Mouse (Mus musculus) lung, embryonic 14.5 days (tissue): ENCODE results near the gene Golt1a. TPM values are rescaled to one million over a fixed set of nuclear protein-coding genes. Genes with fewer than 3 reads are reported as not detected.

ENCODE experiments used
- ATAC-seq: fragments of 200-750 bp; cut with Nextera tagmentation; 2 replicates; pipeline ENCODE4 v1.8.0; 2017; ENCODE audit warnings: mild to moderate bottlenecking, moderate TSS enrichment, moderate library complexity; ENCODE audit not compliant: insufficient read depth
- DNase-seq: peaks from one replicate; pipeline ENCODE4 v3.0.0-alpha.2; 2015
- H3K27ac ChIP-seq: fragments of 300-500 bp; sonication (generic); 2 replicates; pipeline ENCODE4 v1.5.1; 2014; ENCODE audit warnings: low read depth, mild to moderate bottlenecking, moderate library complexity
- H3K27me3 ChIP-seq: fragments of 300-500 bp; sonication (generic); 2 replicates; pipeline ENCODE4 v1.6.1; 2014; ENCODE audit warnings: low read length, control low read depth; ENCODE audit not compliant: insufficient read depth
- H3K36me3 ChIP-seq: fragments of 300-500 bp; sonication (generic); 2 replicates; pipeline ENCODE4 v1.6.1; 2014; ENCODE audit warnings: control low read depth; ENCODE audit not compliant: insufficient read depth
- H3K4me1 ChIP-seq: fragments of 300-500 bp; sonication (generic); 2 replicates; pipeline ENCODE4 v1.6.1; 2014; ENCODE audit warnings: antibody characterized with exemption, control low read depth; ENCODE audit not compliant: insufficient read depth
- H3K4me2 ChIP-seq: fragments of 300-500 bp; sonication (generic); 2 replicates; pipeline ENCODE4 v1.6.1; 2014; ENCODE audit warnings: mild to moderate bottlenecking
- H3K4me3 ChIP-seq: fragments of 300-500 bp; sonication (generic); 2 replicates; pipeline ENCODE4 v1.5.1; 2014; ENCODE audit warnings: low read depth, low read length
- H3K9ac ChIP-seq: fragments of 300-500 bp; sonication (generic); 2 replicates; pipeline ENCODE4 v1.6.1; 2014
- H3K9me3 ChIP-seq: fragments of 300-500 bp; sonication (generic); 2 replicates; pipeline ENCODE4 v1.6.1; 2016; ENCODE audit warnings: low read depth, low read length, control low read depth
- CTCF ChIP-seq: IDR thresholded peaks from 2 replicates; pipeline ENCODE4 v1.5.1; 2016; ENCODE audit warnings: antibody characterized with exemption, low read depth
- WGBS: fragments of 180-500 bp; shearing (Covaris S2); extraction: QIAGEN DNeasy Blood & Tissue Kit; methylation state at CpG from one replicate; pipeline ENCODE4 v1.1.7; 2014; 5-methylcytosine and 5-hydroxymethylcytosine counted together
- polyA plus RNA-seq: library from polyadenylated mRNA; unstranded; fragments of >200 nt; fragmentation: Nextera tagmentation; extraction: Ambion mirVana; gene quantifications from 2 replicates; pipeline ENCODE4 v1.2.1, GENCODE M21; 2014

Golt1a gene
- polyA plus RNA-seq, 1 experiment from 2014 or later, result 0.55 TPM

DNA sequence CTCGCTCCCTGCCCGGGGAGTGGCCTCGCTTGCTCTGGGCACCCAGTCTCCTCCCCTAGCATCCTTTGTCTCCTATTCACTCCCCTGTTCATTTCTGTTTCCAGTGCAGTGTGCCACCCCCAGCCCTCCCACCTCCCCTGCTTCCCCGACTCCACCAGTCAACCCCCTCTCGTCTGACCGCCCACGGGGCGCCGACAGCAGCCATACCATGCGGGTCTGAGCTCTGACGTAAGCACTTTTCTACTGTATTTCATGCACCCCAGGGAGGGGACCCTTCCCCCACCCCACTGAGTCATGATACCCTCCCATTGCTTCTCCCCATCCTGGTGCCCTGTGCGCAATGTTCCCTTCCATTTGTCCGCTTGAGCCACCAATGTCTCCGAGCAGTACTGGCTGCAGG lies 10.8 kb upstream of the Golt1a start:
- no peak overlapping the region for H3K4me3 ChIP-seq
- WGBS, result 52% methylated on average over 14 of the region's 14 CpGs
- no peaks in the 10 kb centered on the region; the same call in 1 of the 2 replicates for H3K27me3 ChIP-seq
- no peak for TF ChIP-seq CTCF
- no peaks in the 10 kb centered on the region for H3K9me3 ChIP-seq
- DNase-seq (no peak), ATAC-seq (no peak)
- H3K9ac ChIP-seq, result no peak overlapping the region
- no peak overlapping the region for H3K27ac ChIP-seq
- no peak overlapping the region for H3K4me2 ChIP-seq
- H3K4me1 ChIP-seq, result peaks cover 10% of the 10 kb centered on the region; the same call in 1 of the 2 replicates
- H3K36me3 ChIP-seq, result no peaks in the 10 kb centered on the region

- H3K9ac ChIP-seq, result no peak overlapping the region
- H3K36me3 ChIP-seq, result no peaks in the 10 kb centered on the region
- H3K9me3 ChIP-seq, result no peaks in the 10 kb centered on the region
- 12% methylated on average over 3 of the region's 3 CpGs for WGBS
- no peak overlapping the region for H3K4me2 ChIP-seq
- H3K27ac ChIP-seq, result peak overlapping the region; percentile 86
- ATAC-seq (peak; percentile 93), DNase-seq (peak; percentile 94)
- no peak for TF ChIP-seq CTCF
- no peaks in the 10 kb centered on the region; the same call in 1 of the 2 replicates for H3K27me3 ChIP-seq
- peaks cover 10% of the 10 kb centered on the region; the same call in 1 of the 2 replicates for H3K4me1 ChIP-seq
- H3K4me3 ChIP-seq, result no peak overlapping the region
These were observed 7.1 kb upstream of the Golt1a start for GRCm38 (mm10) chr1:133302540-133302939.

DNA sequence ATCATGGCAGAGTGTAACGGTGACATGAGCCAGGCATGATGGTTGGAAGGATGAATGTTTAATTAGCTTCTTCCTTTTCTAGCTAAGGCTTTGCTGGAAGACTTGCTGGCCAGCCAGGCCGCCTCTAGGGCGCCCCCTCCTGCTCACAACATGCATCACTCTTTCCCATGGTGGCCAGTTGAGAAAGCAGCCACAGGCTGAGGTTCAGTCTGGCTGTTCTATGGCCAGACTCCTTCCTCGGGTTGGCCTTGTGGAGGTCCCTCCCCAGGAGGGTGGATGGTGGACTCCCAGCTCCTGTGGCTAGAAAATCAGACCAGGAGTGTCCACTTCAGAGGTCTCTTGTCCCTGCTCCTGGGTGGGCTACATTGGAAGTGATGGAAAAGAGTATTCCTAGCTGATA lies 2.8 kb upstream of the Golt1a start:
- Histone ChIP-seq H3K27ac (no peak overlapping the region), H3K9me3 (no peaks in the 10 kb centered on the region), H3K4me3 (no peak overlapping the region), H3K4me2 (no peak overlapping the region), H3K4me1 (peaks cover 8% of the 10 kb centered on the region; the same call in 1 of the 2 replicates), H3K27me3 (no peaks in the 10 kb centered on the region), H3K9ac (no peak overlapping the region), H3K36me3 (no peaks in the 10 kb centered on the region)
- DNase-seq, result peak; percentile 86
- ATAC-seq, result peak; percentile 21; the same call in 1 of the 2 replicates
- peak; percentile 91 for TF ChIP-seq CTCF
- 7% methylated on average over 4 of the region's 4 CpGs for WGBS

GRCm38 (mm10) chr1:133307318-133307717 lies 2.3 kb upstream of the Golt1a start:
- WGBS, result 16% methylated on average over 6 of the region's 6 CpGs
- Histone ChIP-seq H3K4me2 (no peak overlapping the region), H3K9me3 (no peaks in the 10 kb centered on the region), H3K27ac (no peak overlapping the region), H3K9ac (no peak overlapping the region), H3K4me3 (no peak overlapping the region), H3K36me3 (no peaks in the 10 kb centered on the region), H3K4me1 (peaks cover 3% of the 10 kb centered on the region; the same call in 1 of the 2 replicates), H3K27me3 (no peaks in the 10 kb centered on the region)
- ATAC-seq (no peak), DNase-seq (peak; percentile 90)
- TF ChIP-seq CTCF, result peak; percentile 77

GRCm38 (mm10) chr1:133311240-133311639 lies 1.6 kb downstream of the Golt1a start:
- no peak for ATAC-seq
- no peak overlapping the region for H3K4me2 ChIP-seq
- H3K27ac ChIP-seq, result no peak overlapping the region
- 55% methylated on average over 4 of the region's 4 CpGs for WGBS
- no peaks in the 10 kb centered on the region for H3K4me1 ChIP-seq
- TF ChIP-seq CTCF, result peak; percentile 66
- no peak for DNase-seq
- no peaks in the 10 kb centered on the region for H3K36me3 ChIP-seq
- H3K4me3 ChIP-seq, result no peak overlapping the region
- no peaks in the 10 kb centered on the region for H3K27me3 ChIP-seq
- no peak overlapping the region for H3K9ac ChIP-seq
- no peaks in the 10 kb centered on the region for H3K9me3 ChIP-seq

DNA sequence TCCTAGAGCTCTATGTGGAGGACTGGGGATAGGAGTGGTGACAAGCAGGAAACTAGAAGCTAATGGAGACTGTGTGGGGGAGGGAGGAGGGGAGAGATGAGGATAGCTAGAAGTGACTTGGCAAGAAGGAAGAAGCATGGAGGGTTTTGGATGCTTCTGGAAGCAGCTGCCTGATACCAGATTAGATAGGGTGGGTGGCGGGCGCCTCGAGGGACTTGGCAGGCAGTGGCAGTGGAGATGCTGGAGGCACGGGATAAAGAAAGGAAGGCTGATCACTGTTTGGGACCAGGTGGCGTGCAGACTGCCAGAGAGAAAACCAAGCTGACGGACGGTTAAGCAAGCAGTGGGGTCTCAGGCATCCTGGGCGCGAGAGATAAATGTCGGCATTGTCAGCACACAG lies 2.3 kb downstream of the Golt1a start:
- Histone ChIP-seq H3K4me2 (no peak overlapping the region), H3K9ac (no peak overlapping the region), H3K27ac (no peak overlapping the region), H3K36me3 (no peaks in the 10 kb centered on the region), H3K4me3 (no peak overlapping the region), H3K4me1 (no peaks in the 10 kb centered on the region), H3K27me3 (no peaks in the 10 kb centered on the region), H3K9me3 (no peaks in the 10 kb centered on the region)
- ATAC-seq, result peak; percentile 73
- WGBS, result 18% methylated on average over 10 of the region's 10 CpGs
- peak; percentile 71 for DNase-seq
- TF ChIP-seq CTCF, result no peak

GRCm38 (mm10) chr1:133314364-133314763 lies 4.8 kb downstream of the Golt1a start:
- 28% methylated on average over 8 of the region's 8 CpGs for WGBS
- Histone ChIP-seq H3K36me3 (no peaks in the 10 kb centered on the region), H3K9ac (no peak overlapping the region), H3K4me2 (no peak overlapping the region), H3K27me3 (no peaks in the 10 kb centered on the region), H3K4me1 (no peaks in the 10 kb centered on the region), H3K4me3 (no peak overlapping the region), H3K27ac (no peak overlapping the region), H3K9me3 (no peaks in the 10 kb centered on the region)
- no peak for ATAC-seq
- DNase-seq, result peak; percentile 78
- TF ChIP-seq CTCF, result peak; percentile 84

DNA sequence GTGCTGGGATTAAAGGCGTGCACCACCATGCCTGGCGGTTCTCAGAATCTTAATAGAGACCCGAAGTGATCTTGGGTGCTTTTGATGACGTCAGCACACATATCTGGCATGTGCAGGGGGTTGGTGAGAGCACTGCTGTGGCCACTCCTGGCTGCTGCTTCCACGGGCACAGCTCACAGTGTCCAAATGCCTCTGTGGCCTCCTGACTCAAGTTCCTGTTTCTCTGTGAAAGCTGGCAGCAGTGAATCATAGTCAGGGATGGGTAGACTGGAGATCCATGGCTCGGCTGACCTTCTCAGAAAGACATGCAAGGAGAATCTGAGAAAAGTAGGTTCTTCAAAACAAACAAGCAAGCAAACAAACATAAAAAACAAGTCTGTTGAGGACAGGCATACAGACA lies 6.2 kb downstream of the Golt1a start:
- Histone ChIP-seq H3K4me2 (no peak overlapping the region), H3K4me3 (no peak overlapping the region), H3K36me3 (no peaks in the 10 kb centered on the region), H3K27ac (no peak overlapping the region), H3K27me3 (no peaks in the 10 kb centered on the region), H3K4me1 (no peaks in the 10 kb centered on the region), H3K9me3 (no peaks in the 10 kb centered on the region), H3K9ac (no peak overlapping the region)
- DNase-seq, result no peak
- no peak for TF ChIP-seq CTCF
- no peak for ATAC-seq
- WGBS, result 79% methylated on average over 6 of the region's 6 CpGs
